Mouse (Mus musculus): ENCODE measurements around the gene Esrrg.

The Esrrg gene

DNA sequence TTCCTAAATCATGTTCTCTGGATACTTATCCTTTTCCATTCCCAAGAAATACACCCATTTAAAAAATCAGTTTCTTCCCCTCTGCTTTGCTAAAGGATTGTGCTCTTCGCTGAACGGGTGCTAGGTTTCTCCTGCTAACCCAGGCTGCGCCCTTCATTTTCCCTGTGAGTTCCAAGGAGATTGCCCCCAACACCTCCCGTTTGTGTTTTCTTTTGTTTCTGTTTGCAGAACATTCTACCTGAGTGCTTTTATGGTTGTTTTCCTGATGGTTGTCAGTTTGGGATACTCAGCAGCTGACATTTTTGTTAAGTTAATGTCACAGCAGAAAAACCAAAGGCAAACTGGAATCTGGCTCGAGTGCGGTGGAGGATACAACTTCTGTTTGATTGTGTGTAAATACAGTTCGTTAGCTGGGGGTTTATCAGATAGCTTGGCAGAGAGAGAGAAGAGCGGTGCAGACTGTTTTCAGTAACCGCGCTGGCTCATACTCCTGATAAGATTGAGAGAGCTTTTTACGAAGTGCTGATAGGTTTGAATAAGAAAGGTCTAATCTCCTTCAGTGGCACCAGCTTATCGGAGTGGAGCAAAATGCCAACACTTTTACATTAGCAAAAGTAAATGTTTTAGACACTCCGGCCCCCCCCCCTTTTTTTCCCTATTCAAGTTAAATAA, 398.4 kb downstream of the Esrrg start:
- DNase-seq = peak; percentile 53

DNA sequence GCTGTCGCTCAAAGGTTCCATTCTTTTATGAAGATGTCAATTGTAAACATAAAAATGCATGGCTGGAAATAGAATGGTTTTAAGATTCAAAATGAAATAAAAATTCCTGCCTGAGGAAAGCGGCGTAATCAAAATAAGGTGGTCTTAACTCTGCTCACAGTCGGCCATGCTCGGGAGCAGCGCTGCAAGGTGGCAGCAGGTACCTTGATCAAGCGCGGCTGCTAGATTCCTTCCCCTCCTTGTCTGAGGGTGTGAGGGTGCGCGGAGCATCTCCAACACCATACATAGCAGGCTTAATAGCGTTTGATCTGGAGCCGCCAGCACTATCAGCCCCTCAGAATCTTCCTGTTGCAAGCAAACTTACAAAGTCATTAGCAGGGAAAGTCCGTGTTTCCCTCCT, 399.9 kb downstream of the Esrrg start:
- DNase-seq = peak; percentile 72

DNA sequence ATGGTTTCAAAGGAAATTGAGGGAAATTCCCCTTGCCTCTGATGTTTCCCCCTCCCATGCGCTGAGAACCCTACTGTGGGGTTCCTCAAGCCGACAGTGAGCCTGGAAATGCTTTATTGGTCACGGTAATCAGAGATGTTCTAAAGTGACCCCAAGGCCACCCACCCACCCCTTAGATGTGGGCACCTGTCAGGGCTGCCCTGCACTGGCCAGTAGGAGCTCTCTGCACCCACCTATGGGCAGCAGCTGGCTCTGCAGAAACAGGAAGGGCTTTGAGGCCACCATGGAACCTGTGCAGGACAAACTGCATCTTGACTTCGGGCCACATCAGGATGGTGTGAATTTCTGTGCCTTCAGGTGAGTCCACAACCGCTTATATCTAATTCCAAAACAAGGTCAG, 401.3 kb downstream of the Esrrg start:
- peak; percentile 79 for DNase-seq

DNA sequence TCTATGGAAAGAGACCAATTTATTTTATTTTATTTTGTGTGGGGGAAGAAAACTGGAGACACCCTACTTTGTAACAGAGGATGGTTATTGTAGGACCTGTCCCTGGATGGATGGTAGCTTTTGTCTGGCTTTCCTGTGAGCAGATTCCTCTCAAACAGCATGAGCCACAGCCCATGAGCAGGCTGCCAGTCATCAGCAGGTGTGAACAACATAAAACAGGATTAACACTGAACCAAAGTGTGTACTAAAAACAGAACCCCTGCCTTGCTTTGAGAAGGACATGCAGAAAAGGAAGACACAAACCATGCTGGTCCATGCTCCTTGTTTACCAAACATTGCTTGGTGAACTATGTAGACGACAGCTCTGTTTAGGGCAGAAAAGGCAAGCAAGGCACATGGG, 402.3 kb downstream of the Esrrg start:
- peak; percentile 84 for DNase-seq

DNA sequence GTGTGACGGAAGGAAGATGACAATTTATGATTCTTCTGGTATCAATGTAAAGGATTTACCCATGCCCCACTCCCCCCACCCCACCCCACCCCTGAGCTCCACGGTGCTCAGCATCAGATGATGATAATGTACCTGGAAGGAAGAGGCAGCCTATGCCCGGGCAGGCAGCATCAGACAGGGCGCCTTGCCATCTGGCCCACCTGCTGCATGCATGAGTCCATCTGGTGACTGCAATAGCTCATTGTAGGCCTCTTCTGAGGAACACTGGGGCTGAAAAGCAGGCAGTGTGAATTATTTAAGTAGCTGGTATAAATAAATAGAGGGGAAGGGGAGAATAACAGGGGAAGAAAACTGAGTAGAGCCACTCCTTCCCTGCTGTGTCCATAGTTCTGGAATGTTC, 405.8 kb downstream of the Esrrg start:
- no peak for DNase-seq

DNA sequence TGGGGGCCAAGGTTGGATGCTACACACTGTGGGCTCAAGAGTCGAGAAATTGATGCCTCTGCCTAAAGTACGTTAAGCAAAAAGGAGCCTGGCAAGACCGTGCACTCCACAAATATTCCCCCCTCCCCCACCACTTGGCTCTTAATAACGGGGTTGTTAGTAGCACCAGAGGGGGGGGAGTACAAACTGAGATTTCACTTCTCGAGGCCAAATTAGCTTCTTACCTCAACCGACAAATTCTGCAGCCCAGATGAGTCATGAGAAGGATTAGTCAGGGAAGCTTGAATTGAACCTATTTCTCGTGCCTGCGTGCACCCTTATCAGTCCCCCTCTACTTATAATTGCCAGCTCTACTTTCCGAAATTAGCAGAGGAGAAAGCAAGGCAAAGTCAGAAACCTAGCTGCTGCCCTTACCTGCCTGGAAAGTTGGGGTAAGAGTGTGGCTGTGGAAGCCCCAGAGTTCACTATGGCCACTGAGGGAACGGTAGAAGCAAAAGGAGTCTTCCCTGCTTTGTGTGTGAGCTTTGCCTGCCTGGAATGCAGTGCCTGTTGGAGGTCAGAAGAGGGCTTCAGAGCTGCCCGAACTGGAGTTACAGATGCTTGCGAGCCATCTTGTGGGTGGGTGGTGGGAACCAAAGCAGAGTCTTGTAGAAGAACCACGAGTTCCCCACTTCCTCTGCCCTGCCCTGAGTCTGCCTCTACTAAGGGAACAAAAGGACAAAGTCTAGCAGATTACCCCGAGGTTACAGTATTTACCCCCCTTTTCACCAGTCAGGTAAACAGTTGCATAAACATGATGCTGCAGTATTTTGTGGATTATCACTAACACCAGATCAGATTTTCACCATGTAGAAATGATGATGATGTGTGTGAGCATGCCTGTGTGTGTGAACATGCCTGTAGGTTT, 409.6 kb downstream of the Esrrg start:
- peak; percentile 83 for DNase-seq

DNA sequence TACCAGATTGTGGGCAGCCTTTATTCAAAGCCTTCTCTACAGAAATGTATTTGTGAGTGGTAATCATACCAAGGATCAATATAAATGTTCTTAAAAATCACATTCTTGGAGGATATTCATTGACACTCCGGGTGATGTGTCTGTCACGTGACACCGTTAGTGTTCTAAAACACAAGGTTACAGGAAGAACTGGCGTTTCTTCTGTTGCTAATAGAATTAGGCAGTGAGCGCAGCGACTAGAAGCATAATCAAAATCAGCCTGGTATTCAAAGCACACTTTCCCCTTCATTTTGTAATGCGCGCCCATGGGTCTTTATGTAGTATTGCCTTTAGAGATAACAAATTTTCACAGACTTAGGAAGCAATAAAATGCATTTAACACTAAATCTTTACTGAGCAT, 420.6 kb downstream of the Esrrg start:
- peak; percentile 27 for DNase-seq

DNA sequence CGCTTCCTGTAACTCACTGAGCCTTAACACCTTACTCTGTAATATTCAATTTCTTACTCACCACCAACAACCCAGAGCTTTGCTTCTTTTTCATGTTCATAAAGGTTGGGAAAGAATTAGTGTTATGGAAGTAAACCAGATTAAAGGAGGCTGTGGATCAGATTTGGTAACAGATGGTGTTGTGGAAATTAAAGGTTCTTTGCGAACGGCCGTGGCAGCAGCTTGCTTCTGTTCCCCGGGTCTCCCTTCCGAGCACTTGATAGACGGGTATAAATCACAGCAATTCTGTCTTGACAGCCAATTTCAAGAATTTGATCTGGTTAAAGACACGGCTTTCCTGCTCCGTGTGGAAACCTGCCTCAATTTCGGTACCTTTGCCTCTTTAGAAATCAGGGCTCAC, 421.5 kb downstream of the Esrrg start:
- DNase-seq = peak; percentile 25

DNA sequence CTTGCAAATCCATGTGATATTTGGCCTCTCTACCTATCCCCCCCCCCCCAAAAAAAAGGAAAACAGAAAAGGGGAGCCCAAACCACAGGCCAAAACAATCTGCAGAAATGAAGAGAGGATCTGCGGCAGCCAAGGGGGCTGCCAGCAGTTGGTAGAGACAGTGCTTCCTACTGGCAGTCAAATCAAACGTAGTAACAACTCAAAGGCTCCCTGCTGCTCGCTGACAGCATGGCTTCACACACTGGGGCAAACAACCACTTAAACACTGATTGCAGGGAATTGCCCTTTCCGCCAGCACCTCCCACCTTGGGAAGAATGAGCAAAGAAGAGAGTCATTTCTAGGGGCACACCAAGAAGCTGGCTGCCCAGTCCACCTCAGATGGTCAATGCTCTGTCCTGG, 422.7 kb downstream of the Esrrg start:
- DNase-seq = peak; percentile 62

DNA sequence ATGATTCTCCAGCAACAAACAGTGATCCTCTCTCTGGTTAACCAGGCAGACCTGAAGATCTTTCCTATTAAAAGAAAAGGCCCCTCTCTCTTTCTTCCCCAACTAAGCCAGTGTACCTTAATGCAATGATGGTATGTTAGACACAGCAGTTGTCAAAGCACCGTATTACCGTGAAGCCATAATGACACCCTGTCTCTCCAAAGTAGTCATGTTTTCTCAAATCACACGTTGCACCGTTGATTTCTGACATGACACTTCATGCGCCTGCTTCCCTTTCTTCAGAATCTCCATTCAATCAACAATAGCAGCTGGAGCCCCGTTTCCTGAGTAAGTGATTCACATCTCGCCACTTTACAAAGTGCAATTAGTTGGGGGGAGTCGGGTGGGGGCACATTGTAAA, 427.4 kb downstream of the Esrrg start:
- peak; percentile 8 for DNase-seq

DNA sequence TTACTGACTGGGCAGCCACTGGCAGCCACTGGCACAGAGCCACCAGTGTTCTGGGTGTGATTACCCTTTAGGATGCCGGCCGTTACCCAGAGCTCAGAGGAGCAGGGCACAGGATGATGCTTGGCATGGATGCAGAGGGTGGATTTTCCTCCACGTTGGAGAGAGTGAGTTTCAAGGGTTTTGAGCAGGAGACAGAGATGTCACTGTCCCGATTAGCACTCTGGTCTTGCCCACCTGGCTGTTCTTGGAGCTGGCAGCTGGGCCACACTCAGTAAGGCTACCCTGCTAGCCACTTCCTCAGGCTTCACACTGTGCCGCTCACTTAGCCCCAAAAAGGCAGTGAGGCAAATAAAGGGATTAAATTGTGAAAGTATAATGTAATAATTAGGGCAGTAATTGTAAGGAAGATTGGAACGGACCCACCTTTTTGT, 438.1 kb downstream of the Esrrg start:
- peak; percentile 83 for DNase-seq

DNA sequence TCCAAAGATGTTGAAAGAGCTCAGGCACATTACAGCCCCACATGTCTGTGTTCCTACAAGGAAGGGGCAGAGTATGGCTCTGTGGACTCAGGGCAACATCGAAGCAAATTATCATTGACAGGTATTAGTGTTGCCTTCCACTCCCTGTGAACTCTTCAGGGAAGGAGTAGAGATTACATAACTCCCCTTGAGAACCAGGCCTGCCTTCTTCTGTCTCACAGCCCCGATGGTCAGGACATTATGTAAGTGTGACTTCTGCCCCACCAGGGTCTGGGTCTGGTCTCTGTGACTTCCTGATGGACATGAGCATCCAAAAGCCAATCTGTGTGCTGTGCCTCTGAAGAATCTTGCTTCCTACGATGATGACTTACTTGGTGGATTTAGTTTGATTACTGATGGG, 438.6 kb downstream of the Esrrg start:
- DNase-seq = peak; percentile 77

DNA sequence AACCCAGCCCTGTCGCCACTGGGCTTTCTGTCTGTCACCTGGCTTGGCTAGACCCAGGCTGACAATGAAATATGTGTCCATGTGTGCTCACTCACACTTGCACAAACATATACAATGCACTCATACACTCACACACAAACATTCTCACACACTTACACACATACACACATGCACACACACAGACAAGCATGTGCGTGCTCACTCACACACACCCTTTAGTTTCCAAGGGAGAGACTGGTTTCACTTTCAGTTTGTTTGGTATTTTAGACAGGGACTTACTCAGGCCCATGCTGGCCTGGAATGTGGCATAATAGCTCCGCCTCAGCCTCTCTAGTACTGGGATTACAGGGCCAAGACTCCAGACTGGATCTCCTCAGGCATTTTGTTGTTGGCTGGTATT, 447.3 kb downstream of the Esrrg start:
- peak; percentile 88 for DNase-seq

DNA sequence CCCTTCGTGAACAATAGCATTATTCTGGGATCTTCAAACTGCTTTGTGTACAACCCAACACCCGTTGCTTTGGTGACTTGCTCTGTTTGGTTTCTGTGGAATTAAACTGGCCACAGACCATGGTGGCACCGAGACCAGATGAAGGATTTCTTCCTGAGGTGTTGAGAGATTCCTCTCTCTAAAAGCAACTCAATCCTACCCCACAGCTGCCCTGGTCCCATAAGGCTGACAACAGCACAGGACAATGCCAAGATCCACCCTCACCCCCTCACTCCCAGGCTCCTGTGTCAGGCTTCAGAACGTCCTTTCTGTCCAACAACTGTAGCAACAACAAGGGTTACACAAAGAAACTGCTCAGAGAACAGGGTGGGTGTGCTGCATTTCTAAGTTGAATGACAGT, 449.3 kb downstream of the Esrrg start:
- peak; percentile 90 for DNase-seq

DNA sequence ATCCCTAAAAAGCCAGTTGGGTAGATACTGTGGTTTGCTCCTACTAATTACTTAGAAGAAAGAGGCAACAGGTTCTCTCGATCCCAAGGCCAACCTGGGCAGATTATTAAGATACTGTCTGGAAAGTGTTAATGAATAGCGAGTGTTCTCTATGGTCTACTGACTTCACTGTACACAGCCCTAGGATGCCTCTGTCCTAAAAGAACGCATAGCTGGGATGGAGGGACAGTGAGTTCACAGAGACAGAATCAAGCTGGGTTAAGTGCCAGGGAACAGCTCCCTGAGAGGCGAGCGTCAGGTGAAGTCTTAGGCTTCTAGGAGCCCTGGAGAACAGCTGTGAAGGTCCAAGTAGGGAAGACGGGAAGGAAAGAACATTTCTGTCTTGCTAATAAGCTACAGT, 450.4 kb downstream of the Esrrg start:
- DNase-seq = peak; percentile 59

DNA sequence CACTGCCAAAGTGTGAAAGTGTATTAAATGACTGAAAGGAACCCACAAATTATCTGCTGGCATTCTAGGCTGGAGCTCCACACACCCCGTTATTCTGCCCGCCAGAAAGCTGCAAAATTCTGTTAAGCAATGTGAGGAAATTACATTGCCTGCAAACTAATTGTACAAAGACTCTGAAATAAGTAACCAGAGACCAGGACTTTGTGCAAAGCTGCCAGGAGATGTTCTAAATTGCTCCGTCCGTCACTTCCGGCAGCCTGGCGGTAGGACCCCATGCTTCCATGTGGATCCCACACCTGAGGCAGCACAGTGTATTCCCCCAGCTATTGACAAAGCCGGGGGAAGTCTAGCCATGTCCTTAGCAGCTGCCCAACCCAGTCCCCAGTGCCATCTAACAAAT, 451.9 kb downstream of the Esrrg start:
- peak; percentile 61 for DNase-seq

DNA sequence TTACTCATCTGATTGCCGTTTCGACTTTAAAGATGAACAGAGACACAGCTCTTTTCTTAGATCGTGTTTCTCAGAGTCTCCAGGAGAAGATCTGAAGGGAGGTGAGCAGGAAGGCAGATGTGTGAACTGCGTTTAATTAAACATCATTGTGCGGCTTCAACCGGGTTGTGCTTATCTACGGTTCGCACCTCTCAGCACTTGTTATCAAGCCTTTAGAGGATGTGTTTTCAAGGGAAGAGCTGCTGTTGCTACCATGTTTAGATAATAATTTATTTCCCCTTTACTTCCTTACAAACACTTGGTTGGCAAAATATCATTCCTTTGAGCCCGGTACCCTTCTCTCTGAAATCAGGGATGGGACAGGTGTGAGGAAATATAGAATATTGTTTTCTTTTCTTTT, 460.2 kb downstream of the Esrrg start:
- DNase-seq = no peak

DNA sequence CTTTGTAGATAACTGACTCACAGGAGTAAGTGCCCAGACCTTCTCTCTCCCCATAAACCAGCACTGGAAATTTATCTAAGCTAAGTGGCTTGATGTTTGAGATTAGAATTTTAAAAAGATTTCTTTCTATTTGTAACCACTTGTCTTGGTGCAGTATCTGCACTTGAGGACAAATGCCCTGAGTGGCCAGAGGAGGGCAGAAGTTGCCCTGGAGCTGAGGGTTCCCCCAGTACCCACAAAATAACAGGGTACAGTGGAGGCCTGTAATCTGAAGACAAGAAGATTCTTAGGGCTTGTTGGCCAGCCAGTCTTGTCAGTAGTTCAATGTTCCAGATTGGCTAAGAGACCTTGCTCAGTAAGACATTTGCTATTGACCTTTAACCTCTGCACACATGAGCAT, 461.3 kb downstream of the Esrrg start:
- peak; percentile 16 for DNase-seq

DNA sequence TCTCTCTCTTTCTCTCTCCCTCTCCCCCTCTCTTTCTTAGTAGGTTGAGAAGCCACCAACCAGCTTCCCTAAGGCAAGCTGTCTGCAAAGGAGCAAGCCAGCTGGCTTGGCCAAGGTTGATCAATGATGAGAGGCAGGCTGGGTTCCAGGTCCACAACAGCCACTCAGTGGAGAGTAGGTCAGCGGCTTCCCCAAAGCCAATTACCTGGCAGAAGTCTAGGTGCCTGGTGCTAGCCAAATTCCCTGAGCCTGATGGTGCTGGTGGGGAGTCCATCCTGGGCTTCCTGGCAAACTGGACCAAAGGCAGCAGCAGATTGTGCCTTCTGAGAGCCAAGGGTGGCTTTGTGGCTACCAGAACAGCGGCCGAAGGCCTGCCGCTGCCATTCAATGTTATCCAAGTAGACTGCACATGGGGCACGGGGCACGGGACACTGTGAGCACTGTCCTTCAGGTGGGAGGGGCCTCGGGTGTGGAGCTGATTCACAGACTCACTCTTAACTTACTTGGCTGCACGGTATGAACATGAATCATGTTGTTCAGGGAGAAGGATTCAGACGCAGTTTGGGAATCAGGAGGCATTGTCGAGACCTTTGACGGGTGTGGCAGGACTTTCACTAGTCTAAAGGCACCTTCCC, 469.1 kb downstream of the Esrrg start:
- DNase-seq = peak; percentile 90

DNA sequence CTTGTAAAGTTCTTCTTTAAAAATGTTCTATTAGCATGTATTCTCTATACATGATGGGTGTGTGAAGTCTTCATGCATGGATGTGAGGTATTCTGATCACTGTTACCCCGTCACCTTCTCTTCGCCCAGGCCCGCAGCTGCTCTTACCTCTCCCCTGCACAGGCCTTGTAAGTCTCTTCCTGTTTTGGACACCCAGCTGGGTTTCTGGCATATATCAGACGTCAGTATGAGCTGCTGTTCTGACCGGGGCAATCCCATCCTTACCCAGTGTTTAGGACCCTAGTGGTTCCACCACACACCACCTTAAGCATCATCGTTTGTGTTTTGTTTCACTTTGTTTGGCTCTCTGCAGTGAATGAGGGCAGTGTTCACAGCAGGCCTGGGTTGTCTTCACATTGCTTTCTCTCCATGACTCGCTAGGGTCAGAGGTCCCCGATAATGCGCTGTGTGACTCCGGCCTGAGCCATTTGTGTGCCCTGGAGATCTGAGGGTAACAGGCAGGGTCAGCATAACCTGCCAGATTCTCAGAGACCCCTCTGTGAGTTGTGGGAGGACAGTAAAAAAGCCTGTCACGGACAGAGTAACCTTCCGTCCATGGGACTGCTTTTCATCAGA, 471.8 kb downstream of the Esrrg start:
- no peak for DNase-seq

DNA sequence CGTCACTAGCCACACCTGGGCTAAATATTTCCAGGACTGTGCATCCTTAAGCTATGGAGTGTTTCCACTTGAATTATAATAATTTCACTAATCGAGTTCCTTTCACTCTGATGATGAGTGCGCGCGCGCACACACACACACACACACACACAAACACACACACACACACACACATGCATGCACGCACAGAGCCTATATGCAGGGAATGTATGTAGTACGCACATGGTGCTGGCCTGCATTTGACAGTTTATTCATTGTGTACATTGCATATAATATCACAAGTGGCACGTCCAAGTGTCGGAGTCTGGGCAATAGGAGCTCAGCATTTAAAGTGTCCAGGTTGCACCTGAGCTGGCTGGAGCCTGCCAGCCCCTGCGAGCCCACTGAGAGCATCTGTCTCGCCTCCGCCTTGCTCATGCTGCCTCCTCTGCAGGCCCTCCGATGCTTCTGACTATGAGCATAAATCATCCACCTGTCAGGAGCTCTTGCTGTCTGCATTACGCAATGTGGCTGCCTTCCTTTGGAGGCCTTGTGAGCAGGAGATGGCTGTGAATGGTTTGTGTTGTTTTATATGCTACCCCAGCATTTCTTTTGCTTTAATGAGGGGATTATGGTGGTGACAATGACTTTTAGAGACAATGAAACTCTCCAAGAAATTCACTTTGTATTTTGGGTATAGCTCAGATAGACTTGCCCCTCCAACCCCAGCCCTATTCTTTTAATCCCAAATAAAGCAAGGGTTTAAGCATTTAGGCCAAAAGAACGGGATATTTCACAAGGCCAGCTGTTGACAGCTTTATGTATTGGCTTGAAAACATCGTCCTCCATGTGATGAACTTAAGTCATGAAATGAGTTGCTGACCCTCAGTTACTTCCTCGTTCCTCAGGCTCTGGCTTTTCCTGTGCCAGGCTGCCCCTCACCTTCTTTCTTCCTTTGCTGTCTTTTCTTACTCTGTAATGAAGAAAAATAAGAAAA, 474.4 kb downstream of the Esrrg start:
- no peak for DNase-seq
